8 mouse cellular contexts compared by ENCODE assay signal in the genomic region with DNA sequence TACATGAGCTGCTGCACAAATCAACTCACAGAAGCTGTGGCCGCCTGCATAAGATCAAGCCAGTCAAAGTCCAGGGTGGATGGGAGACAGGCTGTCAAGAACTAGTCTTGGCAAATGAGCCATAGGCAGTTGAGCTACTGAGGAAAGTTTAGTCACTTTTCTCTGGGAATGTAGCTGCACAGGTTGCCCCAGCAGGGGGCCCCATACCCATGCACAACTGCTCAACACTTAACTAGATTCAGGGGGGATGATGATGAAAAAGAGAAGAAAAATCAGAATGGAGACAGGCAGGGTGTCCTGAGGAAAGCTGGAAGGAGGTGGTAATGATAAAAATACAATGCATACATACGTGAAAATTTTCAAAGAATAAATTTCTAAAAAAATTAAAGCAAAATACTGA. TPM values are rescaled to one million over a fixed set of nuclear protein-coding genes. Genes with fewer than 3 reads are reported as not detected.
DNase-seq lines count a peak whose midpoint lies in the region; ATAC-seq and TF ChIP-seq lines count a peak whose summit lies in the region.

No protein-coding gene starts in this region.

- no peaks in the 10 kb centered on the region for H3K79me3 ChIP-seq in C2C12 (ENCODE audit: low read depth)

- no peak overlapping the region for H3K9ac ChIP-seq in hindbrain, postnatal 0 days (replicated peaks; ENCODE audit: low read length)
- no peak overlapping the region for H3K9ac ChIP-seq in hindbrain, embryonic 14.5 days
- no peak overlapping the region for H3K9ac ChIP-seq in liver, embryonic 14.5 days (replicated peaks)

- no peaks in the 10 kb centered on the region for H3K4me1 ChIP-seq in hindbrain, postnatal 0 days (ENCODE audit: insufficient read depth, low read length)
- no peaks in the 10 kb centered on the region for H3K4me1 ChIP-seq in hindbrain, embryonic 14.5 days (replicated peaks; ENCODE audit: control insufficient read depth, insufficient read depth, low read length)
- H3K4me1 ChIP-seq in liver, embryonic 14.5 days (replicated peaks; ENCODE audit: control insufficient read depth in 2 of 2, insufficient read depth in 2 of 2, low read length in 1 of 2), result no peaks in the 10 kb centered on the region

- no peak overlapping the region for H3K4me2 ChIP-seq in hindbrain, postnatal 0 days (ENCODE audit: low read depth, low read length)
- no peak overlapping the region for H3K4me2 ChIP-seq in hindbrain, embryonic 14.5 days (replicated peaks)
- H3K4me2 ChIP-seq in liver, embryonic 14.5 days (ENCODE audit: low read depth), result no peak overlapping the region

- no peak for ATAC-seq in hindbrain, postnatal 0 days
- no peak for ATAC-seq in hindbrain, embryonic 14.5 days (ENCODE audit: low FRiP score)
- no peak for ATAC-seq in liver, embryonic 14.5 days (ENCODE audit: insufficient read depth)
- no peak for ATAC-seq in inflammation-experienced regulatory T-cells, adult 6 months

- peak; percentile 18 for DNase-seq in hindbrain, postnatal 0 days (ENCODE audit: low spot score)
- DNase-seq in hindbrain, embryonic 14.5 days (ENCODE audit: low spot score), result no peak
- DNase-seq in T-cell, adult 2 months (ENCODE audit: low spot score), result peak; percentile 31
- DNase-seq in fibroblast of lung, adult 2 months (ENCODE audit: low read depth), result peak; percentile 10
- DNase-seq in liver, embryonic 14.5 days (ENCODE audit: low read depth in 3 of 3, low spot score in 3 of 3), result no peak
- peak; percentile 27 for DNase-seq in thymus, postnatal 0 days (ENCODE audit: low spot score)

- H3K27me3 ChIP-seq in hindbrain, postnatal 0 days (ENCODE audit: insufficient read depth, low read length), result no peaks in the 10 kb centered on the region
- no peaks in the 10 kb centered on the region for H3K27me3 ChIP-seq in hindbrain, embryonic 14.5 days (ENCODE audit: control insufficient read depth, insufficient read depth, low read length)
- no peaks in the 10 kb centered on the region for H3K27me3 ChIP-seq in C2C12 (ENCODE audit: control insufficient read depth, insufficient read depth, insufficient read length)
- H3K27me3 ChIP-seq in liver, embryonic 14.5 days (ENCODE audit: control insufficient read depth, insufficient read depth, low read length), result no peaks in the 10 kb centered on the region

- TF ChIP-seq CTCF in hindbrain, postnatal 0 days (IDR thresholded peaks at IDR 0.05; ENCODE audit: low read depth), result peak; percentile 26; the same call in 1 of the 2 replicates
- TF ChIP-seq CTCF in C2C12 (IDR thresholded peaks at IDR 0.05; ENCODE audit: control insufficient read depth, insufficient read depth, insufficient read length), result peak; percentile 25
- TF ChIP-seq CTCF in liver, embryonic 14.5 days (IDR thresholded peaks at IDR 0.05; ENCODE audit: low read depth), result peak; percentile 62

- no peak for TF ChIP-seq EP300 in liver, embryonic 14.5 days (IDR thresholded peaks at IDR 0.05; ENCODE audit: low read depth)

- no peaks in the 10 kb centered on the region for H3K9me3 ChIP-seq in hindbrain, postnatal 0 days (ENCODE audit: low read length)
- no peaks in the 10 kb centered on the region for H3K9me3 ChIP-seq in hindbrain, embryonic 14.5 days (ENCODE audit: control insufficient read depth, low read length)
- no peaks in the 10 kb centered on the region for H3K9me3 ChIP-seq in liver, embryonic 14.5 days (ENCODE audit: control insufficient read depth, low read length)

- WGBS in hindbrain, postnatal 0 days, result 94% methylated on average over 2 of the region's 2 CpGs
- 94% methylated on average over 2 of the region's 2 CpGs for WGBS in hindbrain, embryonic 14.5 days
- WGBS in liver, embryonic 14.5 days (ENCODE audit: insufficient replicate concordance), result 64% methylated on average over 2 of the region's 2 CpGs

- peaks cover 8% of the 10 kb centered on the region; the same call in 1 of the 2 replicates for H3K36me3 ChIP-seq in hindbrain, postnatal 0 days (ENCODE audit: insufficient read depth, low read length)
- peaks cover 44% of the 10 kb centered on the region for H3K36me3 ChIP-seq in hindbrain, embryonic 14.5 days (replicated peaks; ENCODE audit: control insufficient read depth, insufficient read depth)
- H3K36me3 ChIP-seq in C2C12 (ENCODE audit: control insufficient read depth, insufficient read depth), result peaks cover 3% of the 10 kb centered on the region
- no peaks in the 10 kb centered on the region; the same call in 1 of the 2 replicates for H3K36me3 ChIP-seq in liver, embryonic 14.5 days (replicated peaks; ENCODE audit: control insufficient read depth, insufficient read depth, low read depth)

- H3ac ChIP-seq in C2C12 (ENCODE audit: control insufficient read depth, insufficient read length, low read depth), result no peak overlapping the region

- H3K4me3 ChIP-seq in hindbrain, postnatal 0 days (ENCODE audit: low read length), result no peak overlapping the region
- no peak overlapping the region for H3K4me3 ChIP-seq in hindbrain, embryonic 14.5 days (replicated peaks; ENCODE audit: low read length)
- no peak overlapping the region for H3K4me3 ChIP-seq in C2C12 (ENCODE audit: insufficient read depth, poor library complexity, severe bottlenecking)
- no peak overlapping the region for H3K4me3 ChIP-seq in liver, embryonic 14.5 days (ENCODE audit: insufficient read depth in 1 of 2, low read depth in 2 of 2, low read length in 2 of 2)

- no peaks in the 10 kb centered on the region for H3K79me2 ChIP-seq in C2C12 (ENCODE audit: control insufficient read depth, insufficient read depth)

- H3K27ac ChIP-seq in hindbrain, postnatal 0 days, result no peak overlapping the region
- H3K27ac ChIP-seq in hindbrain, embryonic 14.5 days, result no peak overlapping the region
- no peak overlapping the region for H3K27ac ChIP-seq in liver, embryonic 14.5 days

TF ChIP-seq in C2C12, 6 proteins besides CTCF, POLR2A, EP300 and RAD21:
- no peak for TF ChIP-seq MAX (IDR thresholded peaks at IDR 0.05)

RNA-seq across cellular contexts. Expression of gene Ralgapa1, which starts 42.7 kb away (rescaled TPM):
- 94.3 and 110 TPM in 2 replicates for total RNA-seq in hindbrain, postnatal 0 days (2014; rRNA removed)
- polyA plus RNA-seq in hindbrain, postnatal 0 days (2015; fragmentation: Nextera tagmentation; extraction: Ambion mirVana), result 17.5 and 18.5 TPM in 2 replicates
- polyA plus RNA-seq in hindbrain, embryonic 14.5 days (2014; fragmentation: Nextera tagmentation; extraction: Ambion mirVana), result 36.1 and 36.4 TPM in 2 replicates
- polyA plus RNA-seq in C2C12 (2012; fragmentation: generic; extraction: Trizol), result 3.6 TPM
- polyA plus RNA-seq in liver, embryonic 14.5 days (2012; rRNA removed), result 7.1 and 8.8 TPM in 2 replicates
- 4.3 and 4.4 TPM in 2 replicates for polyA plus RNA-seq in liver, embryonic 14.5 days (2014; fragmentation: Nextera tagmentation; extraction: Ambion mirVana)
- polyA plus RNA-seq in thymus, postnatal 0 days (2015; fragmentation: Nextera tagmentation; extraction: Ambion mirVana), result 14.4 and 15.7 TPM in 2 replicates
- polyA plus RNA-seq in inflammation-experienced regulatory T-cells, adult 6 months (2017; shearing (Covaris generic)), result 10 to 100 TPM in 2 of 3 experiments, 1 to 10 TPM in 1; 8.2 to 21.3 (median 15.5) TPM

RNA-seq across cellular contexts. Expression of gene Brms1l, which starts 57.8 kb away (rescaled TPM):
- 29.1 and 32.1 TPM in 2 replicates for total RNA-seq in hindbrain, postnatal 0 days (2014; rRNA removed)
- 39.3 and 40.9 TPM in 2 replicates for polyA plus RNA-seq in hindbrain, postnatal 0 days (2015; fragmentation: Nextera tagmentation; extraction: Ambion mirVana)
- polyA plus RNA-seq in hindbrain, embryonic 14.5 days (2014; fragmentation: Nextera tagmentation; extraction: Ambion mirVana), result 42.0 and 46.8 TPM in 2 replicates
- polyA plus RNA-seq in C2C12 (2012; fragmentation: generic; extraction: Trizol), result 22.5 TPM
- 8.4 and 19.0 TPM in 2 replicates for polyA plus RNA-seq in liver, embryonic 14.5 days (2012; rRNA removed)
- polyA plus RNA-seq in liver, embryonic 14.5 days (2014; fragmentation: Nextera tagmentation; extraction: Ambion mirVana), result 11.1 and 13.3 TPM in 2 replicates
- polyA plus RNA-seq in thymus, postnatal 0 days (2015; fragmentation: Nextera tagmentation; extraction: Ambion mirVana), result 24.0 and 28.5 TPM in 2 replicates
- 10 to 100 TPM in 2 of 3 experiments, 1 to 10 TPM in 1; 9.6 to 14.3 (median 14.1) TPM for polyA plus RNA-seq in inflammation-experienced regulatory T-cells, adult 6 months (2017; shearing (Covaris generic))

Comparison
In these comparisons a context has a peak if more than half of its experiments do, and no peak if none do; other contexts are left out.
1. DNase-seq: peak in hindbrain, postnatal 0 days (single experiment), T-cell, adult 2 months (single experiment), fibroblast of lung, adult 2 months (single experiment) and thymus, postnatal 0 days (single experiment); none in hindbrain, embryonic 14.5 days (single experiment) and liver, embryonic 14.5 days (0 of 3).
2. Peak in every context shown above with its lines, with median percentiles within 50 percentile points of each other: CTCF ChIP-seq.